Mouse (Mus musculus) c-Kit-positive CD71-negative TER-119-negative erythroid progenitor cells, embryonic 14.5 days (primary cell): ENCODE data around the gene Kif5a.

Experiments used
- DNase-seq: peaks from one replicate; pipeline ENCODE4 v3.0.0-alpha.2; 2013; ENCODE audit warnings: low read depth

Kif5a gene

GRCm38 (mm10) chr10:127176756-127177155 lies 86.4 kb downstream of the Kif5a start:
- no peak for DNase-seq

- no peak for DNase-seq
Measured at GRCm38 (mm10) chr10:127176228-127176627, 86.9 kb downstream of the Kif5a start.
